Comparison of ENCODE assay signal across 24 mouse cellular contexts in the genomic region with DNA sequence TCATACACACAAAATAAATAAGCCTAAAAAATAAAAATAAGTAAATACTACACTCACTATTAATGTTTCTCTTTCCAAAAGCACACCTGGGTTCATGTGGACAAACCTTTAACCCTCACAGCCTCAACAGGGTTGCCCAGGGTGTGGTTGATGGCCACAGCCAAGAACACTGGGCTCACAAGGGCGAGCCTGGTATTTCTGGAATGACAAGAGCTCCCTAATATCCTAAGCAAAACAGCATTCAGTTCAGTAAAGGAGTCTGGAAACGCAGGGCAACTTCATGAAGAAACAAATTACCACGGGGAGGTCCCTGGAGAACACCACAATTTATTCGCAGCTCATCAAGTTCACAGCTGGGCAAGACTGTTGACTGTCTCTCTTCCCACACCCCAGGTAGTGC. TPM values are rescaled to one million over a fixed set of nuclear protein-coding genes. Genes with fewer than 3 reads are reported as not detected.
DNase-seq lines count a peak whose midpoint lies in the region; ATAC-seq lines count a peak whose summit lies in the region.
"Had no signal": no experiment of that assay in that cellular context is flagged by ENCODE, and none has a peak within 500 bp of the region (broad histone marks: within the 10 kb centered on the region; RNA-seq: fewer than 3 reads in every experiment).

No protein-coding gene starts in this region.

- H3K9me3 ChIP-seq in lung, embryonic 16.5 days (ENCODE audit: control insufficient read depth, low read length) = no peaks in the 10 kb centered on the region
- H3K9me3 ChIP-seq: forebrain, embryonic 12.5 days; heart, embryonic 15.5 days; hindbrain, embryonic 10.5 days; hindbrain, embryonic 15.5 days had no signal

- H3K4me1 ChIP-seq in lung, embryonic 16.5 days (replicated peaks; ENCODE audit: control insufficient read depth, insufficient read depth, low read length) = peaks cover 4% of the 10 kb centered on the region; the same call in 1 of the 2 replicates
- H3K4me1 ChIP-seq: embryonic facial prominence, embryonic 13.5 days; forebrain, embryonic 12.5 days; hindbrain, embryonic 10.5 days; hindbrain, embryonic 15.5 days had no signal

- ATAC-seq in lung, embryonic 16.5 days (ENCODE audit: low read depth) = peak; percentile 88
- ATAC-seq: CD4-positive, CD25-positive, alpha-beta regulatory T cell, adult 4 months; forebrain, embryonic 16.5 days had no signal

- H3K27ac ChIP-seq in lung, embryonic 16.5 days (ENCODE audit: low read length) = peak overlapping the region; percentile 81
- H3K27ac ChIP-seq: embryonic facial prominence, embryonic 13.5 days; forebrain, embryonic 12.5 days; heart, adult 2 months; heart, embryonic 15.5 days; hindbrain, embryonic 10.5 days; hindbrain, embryonic 15.5 days had no signal

- H3K4me3 ChIP-seq in lung, embryonic 16.5 days (ENCODE audit: low read length) = no peak overlapping the region
- H3K4me3 ChIP-seq: embryonic facial prominence, embryonic 13.5 days; forebrain, embryonic 12.5 days; heart, adult 2 months; heart, embryonic 15.5 days; hindbrain, embryonic 10.5 days; hindbrain, embryonic 15.5 days had no signal

- H3K9ac ChIP-seq in lung, embryonic 16.5 days (ENCODE audit: low read length) = no peak overlapping the region
- H3K9ac ChIP-seq: embryonic facial prominence, embryonic 13.5 days; forebrain, embryonic 12.5 days; heart, embryonic 15.5 days; hindbrain, embryonic 15.5 days had no signal

- 53% methylated on average over 4 of the region's 4 CpGs for WGBS in lung, embryonic 16.5 days

- peaks cover 12% of the 10 kb centered on the region for H3K36me3 ChIP-seq in lung, embryonic 16.5 days (ENCODE audit: control insufficient read depth, insufficient read depth, low read length)

- H3K27me3 ChIP-seq in lung, embryonic 16.5 days (ENCODE audit: control insufficient read depth, insufficient read depth, low read depth, low read length) = no peaks in the 10 kb centered on the region
- H3K27me3 ChIP-seq: embryonic facial prominence, embryonic 13.5 days; forebrain, embryonic 12.5 days; heart, embryonic 15.5 days; hindbrain, embryonic 15.5 days had no signal

- peak; percentile 6 for DNase-seq in ES-CJ7 (ENCODE audit: low read depth, low spot score)
- DNase-seq in lung, adult 18-20 months = peak; percentile 79 to 82
- DNase-seq in lung, postnatal 25 days (ENCODE audit: low spot score) = peak; percentile 77
- no peak for DNase-seq in adrenal gland, adult 8-10 months
- no peak for DNase-seq in testis, postnatal 10 days (ENCODE audit: low spot score)
- DNase-seq in frontal cortex, postnatal 10 days (ENCODE audit: low spot score in 2 of 2) = no peak
- DNase-seq in urinary bladder, postnatal 10 days (ENCODE audit: low spot score) = no peak
- DNase-seq: adrenal gland, postnatal 14 days; B cell, adult 2 months; cerebellum, adult 11-12 months; cerebellum, adult 9-11 months; cerebellum, postnatal 36 days; gastrocnemius, postnatal 14 days; heart, adult 2 months; heart, postnatal 14 days had no signal

- peak overlapping the region; percentile 23 for H3K4me2 ChIP-seq in lung, embryonic 16.5 days (ENCODE audit: low read depth, low read length)
- H3K4me2 ChIP-seq: embryonic facial prominence, embryonic 13.5 days; forebrain, embryonic 12.5 days; heart, embryonic 11.5 days; heart, embryonic 15.5 days; hindbrain, embryonic 15.5 days had no signal

RNA-seq across cellular contexts. Expression of gene Cog7, which starts 34.0 kb away (rescaled TPM):
- polyA plus RNA-seq in lung, embryonic 16.5 days (2015; fragmentation: Nextera tagmentation; extraction: Ambion mirVana) = 26.1 and 30.7 TPM in 2 replicates
- 10 to 100 TPM; 31.8 to 48.8 (median 40.1) TPM for total RNA-seq in adrenal gland, adult 8-10 months (2022)

Comparison
In these comparisons a context has a peak if more than half of its experiments do, and no peak if none do; other contexts are left out.
1. DNase-seq: peak in ES-CJ7 (single experiment), lung, adult 18-20 months (2 of 2) and lung, postnatal 25 days (single experiment); none in adrenal gland, adult 8-10 months (single experiment), testis, postnatal 10 days (single experiment), frontal cortex, postnatal 10 days (0 of 2) and urinary bladder, postnatal 10 days (single experiment).